Mouse (Mus musculus): ENCODE measurements around the gene Tbc1d23. TPM values are rescaled to one million over a fixed set of nuclear protein-coding genes. Genes with fewer than 3 reads are reported as not detected.
"Not testable (repeated sequence)": the region's sequence is repeated elsewhere in the genome, so short reads cannot be mapped to it uniquely, and the experiment has no call there.

Tbc1d23 gene
- polyA plus RNA-seq, 1 experiment from 2014 or later: 33.7 TPM

DNA sequence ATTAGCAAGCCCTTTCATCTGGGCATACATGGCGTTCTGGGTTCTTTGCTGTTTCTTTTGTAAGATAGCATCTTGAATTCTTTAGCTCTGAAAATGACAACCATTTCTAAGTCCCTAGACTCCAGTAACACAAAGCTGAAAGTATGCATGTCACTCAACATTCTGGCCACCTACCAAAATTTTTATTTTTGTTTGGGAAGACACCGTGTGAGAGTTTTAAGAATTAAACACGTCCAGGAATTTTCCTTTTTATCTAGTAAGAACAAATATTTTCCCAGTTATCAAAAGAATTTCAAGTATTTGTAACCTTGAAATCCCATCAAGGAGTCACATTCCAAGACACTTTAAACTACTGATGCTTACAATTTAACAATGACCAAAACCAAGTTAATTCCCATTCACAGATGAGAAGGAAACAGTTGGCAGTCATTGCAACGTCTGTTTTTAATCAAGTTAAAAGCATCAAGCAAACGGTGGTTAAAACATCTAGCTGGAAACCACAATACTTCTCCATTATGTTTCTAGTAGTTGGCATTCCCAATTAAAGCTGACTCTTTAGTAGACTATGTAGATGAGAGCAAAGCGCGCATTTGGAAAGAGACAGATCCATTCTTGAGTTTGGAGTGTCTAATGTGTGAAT lies 4.7 kb upstream of the Tbc1d23 start:
- H3K9me3 ChIP-seq (ENCODE audit: control insufficient read depth, low read length): no peaks in the 10 kb centered on the region
- 67% methylated on average over 7 of the region's 7 CpGs for WGBS
- no peaks in the 10 kb centered on the region for H3K4me1 ChIP-seq (replicated peaks; ENCODE audit: control insufficient read depth, insufficient read depth, low read length)
- no peaks in the 10 kb centered on the region for H3K27me3 ChIP-seq (ENCODE audit: control insufficient read depth, insufficient read depth, low read length)
- H3K36me3 ChIP-seq (ENCODE audit: control insufficient read depth, insufficient read depth, low read length): no peaks in the 10 kb centered on the region
- no peak overlapping the region for H3K9ac ChIP-seq (ENCODE audit: low read depth, low read length)
- DNase-seq (ENCODE audit: low spot score) (no peak), ATAC-seq (ENCODE audit: low FRiP score) (no peak)
- H3K4me2 ChIP-seq (replicated peaks; ENCODE audit: low read depth, low read length): no peak overlapping the region
- no peak overlapping the region for H3K4me3 ChIP-seq (ENCODE audit: low read depth, low read length)
- no peak overlapping the region for H3K27ac ChIP-seq (ENCODE audit: low read depth, low read length)

DNA sequence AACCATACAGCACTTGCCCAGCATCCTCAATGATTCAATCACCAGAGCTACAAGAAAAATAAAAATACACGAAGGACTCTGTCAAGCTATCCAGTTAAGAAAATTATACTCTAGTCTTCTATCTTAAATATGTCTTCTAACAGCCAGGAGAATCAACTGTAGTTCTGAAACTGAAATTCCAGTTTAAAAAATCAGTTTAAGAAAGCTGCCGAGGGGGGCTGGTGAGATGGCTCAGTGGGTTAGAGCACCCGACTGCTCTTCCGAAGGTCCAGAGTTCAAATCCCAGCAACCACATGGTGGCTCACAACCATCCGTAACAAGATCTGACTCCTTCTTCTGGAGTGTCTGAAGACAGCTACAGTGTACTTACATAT lies 620 bp upstream of the Tbc1d23 start:
- not testable (repeated sequence) for H3K27ac ChIP-seq (ENCODE audit: low read depth, low read length); DNase-seq (ENCODE audit: low spot score); H3K36me3 ChIP-seq (ENCODE audit: control insufficient read depth, insufficient read depth, low read length); H3K27me3 ChIP-seq (ENCODE audit: control insufficient read depth, insufficient read depth, low read length); ATAC-seq (ENCODE audit: low FRiP score); H3K9ac ChIP-seq (ENCODE audit: low read depth, low read length); H3K9me3 ChIP-seq (ENCODE audit: control insufficient read depth, low read length); H3K4me1 ChIP-seq (replicated peaks; ENCODE audit: control insufficient read depth, insufficient read depth, low read length)
- WGBS: 72% methylated on average over 4 of the region's 5 CpGs
- Histone ChIP-seq H3K4me2 (replicated peaks; ENCODE audit: low read depth, low read length) (peak overlapping the region; percentile 12; the same call in 1 of the 2 replicates), H3K4me3 (ENCODE audit: low read depth, low read length) (peak overlapping the region; percentile 64; the same call in 1 of the 2 replicates)

DNA sequence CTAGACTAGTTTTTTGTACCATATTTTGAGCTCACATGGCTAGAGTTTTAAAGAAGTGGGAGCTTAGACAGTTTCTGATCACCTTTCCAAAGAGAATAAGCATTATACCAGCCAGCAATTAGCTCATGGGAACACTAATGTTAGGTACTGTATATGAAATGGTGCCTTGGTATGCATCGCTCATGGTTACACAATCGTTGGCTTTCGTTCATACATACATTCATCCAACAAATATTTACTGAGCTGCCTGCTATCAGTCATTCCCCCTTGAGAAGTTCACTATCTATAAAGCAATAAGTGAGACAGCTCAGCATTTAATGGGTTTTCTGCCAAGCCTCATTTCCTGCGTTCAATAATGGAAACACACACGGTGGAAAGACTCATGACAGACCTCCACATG lies 4.9 kb downstream of the Tbc1d23 start:
- Histone ChIP-seq H3K4me3 (ENCODE audit: low read depth, low read length) (no peak overlapping the region), H3K27me3 (ENCODE audit: control insufficient read depth, insufficient read depth, low read length) (no peaks in the 10 kb centered on the region), H3K4me2 (replicated peaks; ENCODE audit: low read depth, low read length) (no peak overlapping the region), H3K36me3 (ENCODE audit: control insufficient read depth, insufficient read depth, low read length) (no peaks in the 10 kb centered on the region), H3K27ac (ENCODE audit: low read depth, low read length) (no peak overlapping the region), H3K9ac (ENCODE audit: low read depth, low read length) (no peak overlapping the region), H3K4me1 (replicated peaks; ENCODE audit: control insufficient read depth, insufficient read depth, low read length) (no peaks in the 10 kb centered on the region), H3K9me3 (ENCODE audit: control insufficient read depth, low read length) (no peaks in the 10 kb centered on the region)
- DNase-seq (ENCODE audit: low spot score) (no peak), ATAC-seq (ENCODE audit: low FRiP score) (no peak)
- 89% methylated on average over 5 of the region's 5 CpGs for WGBS

DNA sequence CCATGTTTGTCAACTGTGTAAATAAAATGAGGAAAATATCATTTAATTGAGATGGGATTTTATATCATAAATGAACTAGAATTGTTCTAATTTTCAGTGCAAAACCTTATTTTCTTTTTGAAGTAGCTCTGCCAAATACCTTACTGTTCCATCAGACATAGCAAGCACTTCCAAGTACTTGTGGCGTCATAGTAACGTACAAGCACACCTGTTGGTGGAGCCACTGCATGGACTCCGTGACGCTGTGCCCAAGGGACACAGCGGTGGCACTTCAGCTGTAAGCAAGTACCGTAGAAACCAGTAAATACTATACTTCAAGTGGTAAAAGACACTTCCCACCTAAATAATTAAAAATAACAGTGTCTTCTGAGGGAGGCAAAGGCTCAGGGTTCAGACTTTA lies 10.9 kb downstream of the Tbc1d23 start:
- Histone ChIP-seq H3K4me1 (replicated peaks; ENCODE audit: control insufficient read depth, insufficient read depth, low read length) (no peaks in the 10 kb centered on the region), H3K27me3 (ENCODE audit: control insufficient read depth, insufficient read depth, low read length) (no peaks in the 10 kb centered on the region), H3K4me2 (replicated peaks; ENCODE audit: low read depth, low read length) (no peak overlapping the region), H3K36me3 (ENCODE audit: control insufficient read depth, insufficient read depth, low read length) (no peaks in the 10 kb centered on the region), H3K4me3 (ENCODE audit: low read depth, low read length) (no peak overlapping the region), H3K9ac (ENCODE audit: low read depth, low read length) (no peak overlapping the region), H3K27ac (ENCODE audit: low read depth, low read length) (no peak overlapping the region), H3K9me3 (ENCODE audit: control insufficient read depth, low read length) (no peaks in the 10 kb centered on the region)
- ATAC-seq (ENCODE audit: low FRiP score) (no peak), DNase-seq (ENCODE audit: low spot score) (no peak)
- 95% methylated on average over 6 of the region's 6 CpGs for WGBS

- no peak overlapping the region for H3K27ac ChIP-seq (ENCODE audit: low read depth, low read length)
- DNase-seq (ENCODE audit: low spot score): no peak
- no peaks in the 10 kb centered on the region for H3K9me3 ChIP-seq (ENCODE audit: control insufficient read depth, low read length)
- H3K4me3 ChIP-seq (ENCODE audit: low read depth, low read length): no peak overlapping the region
- no peak overlapping the region for H3K4me2 ChIP-seq (replicated peaks; ENCODE audit: low read depth, low read length)
- no peaks in the 10 kb centered on the region for H3K27me3 ChIP-seq (ENCODE audit: control insufficient read depth, insufficient read depth, low read length)
- H3K36me3 ChIP-seq (ENCODE audit: control insufficient read depth, insufficient read depth, low read length): no peaks in the 10 kb centered on the region
- no peaks in the 10 kb centered on the region for H3K4me1 ChIP-seq (replicated peaks; ENCODE audit: control insufficient read depth, insufficient read depth, low read length)
- H3K9ac ChIP-seq (ENCODE audit: low read depth, low read length): no peak overlapping the region
- no peak for ATAC-seq (ENCODE audit: low FRiP score)
These were observed 15.3 kb downstream of the Tbc1d23 start for GRCm38 (mm10) chr16:57215957-57216356.

DNA sequence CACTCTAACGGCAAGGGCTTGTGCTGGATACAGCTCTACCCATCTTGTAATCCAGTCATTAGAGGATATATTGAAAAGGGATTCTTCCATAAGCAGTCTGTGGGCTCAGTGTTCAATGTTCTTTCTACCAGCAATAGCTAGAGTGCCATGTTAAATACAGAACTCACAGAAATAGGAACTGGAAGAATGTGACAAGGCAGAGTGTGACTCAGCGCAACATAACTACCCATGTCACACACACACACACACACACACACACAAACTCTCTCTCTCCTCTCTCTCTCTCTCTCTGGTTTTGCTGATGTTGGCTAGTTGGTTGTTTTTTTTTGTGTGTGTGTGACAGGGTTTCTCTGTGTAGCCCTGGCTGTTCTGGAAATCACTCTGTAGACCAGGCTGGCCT lies 20.3 kb downstream of the Tbc1d23 start:
- Histone ChIP-seq H3K27ac (ENCODE audit: low read depth, low read length) (no peak overlapping the region), H3K27me3 (ENCODE audit: control insufficient read depth, insufficient read depth, low read length) (no peaks in the 10 kb centered on the region), H3K36me3 (ENCODE audit: control insufficient read depth, insufficient read depth, low read length) (no peaks in the 10 kb centered on the region), H3K4me3 (ENCODE audit: low read depth, low read length) (no peak overlapping the region), H3K4me2 (replicated peaks; ENCODE audit: low read depth, low read length) (no peak overlapping the region), H3K9ac (ENCODE audit: low read depth, low read length) (no peak overlapping the region), H3K9me3 (ENCODE audit: control insufficient read depth, low read length) (no peaks in the 10 kb centered on the region), H3K4me1 (replicated peaks; ENCODE audit: control insufficient read depth, insufficient read depth, low read length) (no peaks in the 10 kb centered on the region)
- ATAC-seq (ENCODE audit: low FRiP score): no peak
- DNase-seq (ENCODE audit: low spot score): no peak
- WGBS: 89% methylated on average over 2 of the region's 2 CpGs

DNA sequence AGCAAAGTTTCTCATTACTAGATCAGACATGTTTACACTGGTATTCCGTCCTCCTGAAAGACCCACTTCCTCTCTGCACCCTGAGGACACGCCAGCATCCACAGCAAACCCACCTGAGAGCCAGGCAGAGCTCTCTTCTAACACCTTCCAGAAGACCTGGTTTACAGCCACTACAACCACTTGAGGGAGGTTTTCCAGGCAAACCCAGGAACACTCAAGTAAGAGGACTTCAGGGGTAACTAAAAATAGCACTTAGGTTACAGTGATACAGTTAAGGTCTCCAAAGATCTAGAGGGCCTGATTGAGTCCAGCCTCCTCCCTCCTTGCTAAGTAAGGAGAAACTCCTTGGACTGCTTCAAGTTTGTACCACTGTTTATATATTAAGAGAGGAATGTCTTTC lies 23.0 kb downstream of the Tbc1d23 start:
- WGBS: 88% methylated on average over 2 of the region's 2 CpGs
- ATAC-seq (ENCODE audit: low FRiP score) (no peak), DNase-seq (ENCODE audit: low spot score) (no peak)
- no peaks in the 10 kb centered on the region for H3K27me3 ChIP-seq (ENCODE audit: control insufficient read depth, insufficient read depth, low read length)
- H3K27ac ChIP-seq (ENCODE audit: low read depth, low read length): no peak overlapping the region
- H3K4me1 ChIP-seq (replicated peaks; ENCODE audit: control insufficient read depth, insufficient read depth, low read length): no peaks in the 10 kb centered on the region
- no peaks in the 10 kb centered on the region for H3K9me3 ChIP-seq (ENCODE audit: control insufficient read depth, low read length)
- no peak overlapping the region for H3K4me2 ChIP-seq (replicated peaks; ENCODE audit: low read depth, low read length)
- no peak overlapping the region for H3K4me3 ChIP-seq (ENCODE audit: low read depth, low read length)
- H3K36me3 ChIP-seq (ENCODE audit: control insufficient read depth, insufficient read depth, low read length): no peaks in the 10 kb centered on the region
- no peak overlapping the region for H3K9ac ChIP-seq (ENCODE audit: low read depth, low read length)

- Histone ChIP-seq H3K4me1 (replicated peaks; ENCODE audit: control insufficient read depth, insufficient read depth, low read length) (no peaks in the 10 kb centered on the region), H3K4me2 (replicated peaks; ENCODE audit: low read depth, low read length) (no peak overlapping the region), H3K4me3 (ENCODE audit: low read depth, low read length) (no peak overlapping the region), H3K36me3 (ENCODE audit: control insufficient read depth, insufficient read depth, low read length) (peaks cover 2% of the 10 kb centered on the region; the same call in 1 of the 2 replicates), H3K9me3 (ENCODE audit: control insufficient read depth, low read length) (no peaks in the 10 kb centered on the region), H3K27ac (ENCODE audit: low read depth, low read length) (no peak overlapping the region), H3K9ac (ENCODE audit: low read depth, low read length) (no peak overlapping the region), H3K27me3 (ENCODE audit: control insufficient read depth, insufficient read depth, low read length) (no peaks in the 10 kb centered on the region)
- ATAC-seq (ENCODE audit: low FRiP score) (no peak), DNase-seq (ENCODE audit: low spot score) (no peak)
- 73% methylated on average over 3 of the region's 3 CpGs for WGBS
These were observed 34.0 kb downstream of the Tbc1d23 start for GRCm38 (mm10) chr16:57197281-57197680.

- H3K9ac ChIP-seq (ENCODE audit: low read depth, low read length): no peak overlapping the region
- no peak overlapping the region for H3K4me3 ChIP-seq (ENCODE audit: low read depth, low read length)
- no peak for ATAC-seq (ENCODE audit: low FRiP score)
- H3K4me1 ChIP-seq (replicated peaks; ENCODE audit: control insufficient read depth, insufficient read depth, low read length): no peaks in the 10 kb centered on the region
- no peak overlapping the region for H3K4me2 ChIP-seq (replicated peaks; ENCODE audit: low read depth, low read length)
- H3K36me3 ChIP-seq (ENCODE audit: control insufficient read depth, insufficient read depth, low read length): peaks cover 3% of the 10 kb centered on the region; the same call in 1 of the 2 replicates
- no peak for DNase-seq (ENCODE audit: low spot score)
- 92% methylated on average over 5 of the region's 5 CpGs for WGBS
- no peaks in the 10 kb centered on the region for H3K9me3 ChIP-seq (ENCODE audit: control insufficient read depth, low read length)
- H3K27ac ChIP-seq (ENCODE audit: low read depth, low read length): no peak overlapping the region
- no peaks in the 10 kb centered on the region for H3K27me3 ChIP-seq (ENCODE audit: control insufficient read depth, insufficient read depth, low read length)
These were observed 34.7 kb downstream of the Tbc1d23 start for GRCm38 (mm10) chr16:57196590-57196989.
